Mouse (Mus musculus): Measurements from ENCODE around the gene Adprhl2.

DNA sequence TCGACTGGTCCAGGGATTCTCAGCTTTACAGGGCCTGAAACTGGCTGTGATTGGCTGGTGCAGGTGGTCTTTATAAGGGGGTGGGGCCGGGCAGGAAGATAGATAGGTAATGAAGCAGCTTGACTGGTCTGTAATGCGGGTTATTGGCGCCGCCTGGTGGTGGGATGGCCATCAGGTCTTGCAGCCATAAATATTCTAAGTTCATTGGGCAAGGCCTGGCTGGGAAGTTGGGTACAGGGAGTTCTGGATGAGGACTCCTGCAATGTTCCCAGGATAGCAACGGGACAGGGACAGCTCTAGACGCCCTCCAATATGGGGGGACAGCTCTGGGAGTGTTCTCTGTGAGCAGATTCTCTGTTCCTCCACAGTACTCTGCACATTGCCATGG is 11.6 kb downstream of the Adprhl2 start:
- TF ChIP-seq CTCF (IDR thresholded peaks at IDR 0.05; ENCODE audit: borderline replicate concordance, extremely low read depth, insufficient read depth, insufficient read length) (peak; percentile 84), POLR2A (IDR thresholded peaks at IDR 0.05; ENCODE audit: borderline replicate concordance, extremely low read depth, insufficient read depth, insufficient read length, poor library complexity, severe bottlenecking) (no peak)
